8 mouse cellular contexts compared by ENCODE assay signal in the genomic region with DNA sequence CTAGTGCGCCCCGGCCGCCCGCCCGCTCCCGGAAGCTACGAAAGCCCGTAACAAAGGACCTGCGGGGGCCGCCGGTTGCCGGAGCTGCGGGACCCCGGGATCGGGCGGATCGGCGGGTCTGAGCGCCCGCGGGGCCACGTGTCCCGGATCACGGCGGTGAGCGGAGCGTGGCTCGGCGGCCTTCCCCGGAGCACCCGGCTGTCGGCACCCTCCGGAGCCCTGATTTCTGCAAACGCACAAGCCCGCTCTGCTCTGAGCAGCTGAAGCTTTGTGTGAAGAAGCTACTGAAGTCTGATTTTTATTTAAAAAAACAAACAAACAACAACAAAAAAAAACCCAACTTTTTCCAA. TPM values are rescaled to one million over a fixed set of nuclear protein-coding genes. Genes with fewer than 3 reads are reported as not detected.
DNase-seq lines count a peak whose midpoint lies in the region; ATAC-seq lines count a peak whose summit lies in the region.

No protein-coding gene starts in this region.

- peak overlapping the region; percentile 99 for H3K4me3 ChIP-seq in heart, embryonic 16.5 days (ENCODE audit: low read length)
- H3K4me3 ChIP-seq in hindbrain, embryonic 13.5 days = peak overlapping the region; percentile 82
- H3K4me3 ChIP-seq in midbrain, embryonic 12.5 days = peak overlapping the region; percentile 92

- no peaks in the 10 kb centered on the region for H3K9me3 ChIP-seq in heart, embryonic 16.5 days (replicated peaks; ENCODE audit: control insufficient read depth, low read length)
- H3K9me3 ChIP-seq in hindbrain, embryonic 13.5 days = no peaks in the 10 kb centered on the region
- no peaks in the 10 kb centered on the region for H3K9me3 ChIP-seq in midbrain, embryonic 12.5 days

- H3K4me1 ChIP-seq in heart, embryonic 16.5 days (ENCODE audit: control insufficient read depth, insufficient read depth, low read length) = peaks cover 23% of the 10 kb centered on the region
- peaks cover 47% of the 10 kb centered on the region for H3K4me1 ChIP-seq in hindbrain, embryonic 13.5 days (replicated peaks)
- H3K4me1 ChIP-seq in midbrain, embryonic 12.5 days = peaks cover 33% of the 10 kb centered on the region

- peak overlapping the region; percentile 91 for H3K4me2 ChIP-seq in heart, embryonic 16.5 days (ENCODE audit: low read depth, low read length)
- peak overlapping the region; percentile 88 for H3K4me2 ChIP-seq in hindbrain, embryonic 13.5 days
- H3K4me2 ChIP-seq in midbrain, embryonic 12.5 days (replicated peaks) = peak overlapping the region; percentile 79

- under 1% methylated on average over 35 of the region's 35 CpGs for WGBS in heart, embryonic 16.5 days
- under 1% methylated on average over 35 of the region's 35 CpGs for WGBS in hindbrain, embryonic 13.5 days
- 1% methylated on average over 35 of the region's 35 CpGs for WGBS in midbrain, embryonic 12.5 days

- peaks cover 14% of the 10 kb centered on the region; the same call in 1 of the 2 replicates for H3K36me3 ChIP-seq in heart, embryonic 16.5 days (ENCODE audit: control insufficient read depth, insufficient read depth)
- peaks cover 21% of the 10 kb centered on the region for H3K36me3 ChIP-seq in hindbrain, embryonic 13.5 days
- peaks cover 18% of the 10 kb centered on the region; the same call in 1 of the 2 replicates for H3K36me3 ChIP-seq in midbrain, embryonic 12.5 days

- H3K27me3 ChIP-seq in heart, embryonic 16.5 days (ENCODE audit: control insufficient read depth, insufficient read depth, low read length) = no peaks in the 10 kb centered on the region
- H3K27me3 ChIP-seq in hindbrain, embryonic 13.5 days = no peaks in the 10 kb centered on the region
- H3K27me3 ChIP-seq in midbrain, embryonic 12.5 days = no peaks in the 10 kb centered on the region

- peak overlapping the region; percentile 75 for H3K27ac ChIP-seq in heart, embryonic 16.5 days (ENCODE audit: low read length)
- H3K27ac ChIP-seq in hindbrain, embryonic 13.5 days = peak overlapping the region; percentile 94
- peak overlapping the region; percentile 88 for H3K27ac ChIP-seq in midbrain, embryonic 12.5 days (replicated peaks)

- H3K9ac ChIP-seq in heart, embryonic 16.5 days (ENCODE audit: low read length) = peak overlapping the region; percentile 87
- peak overlapping the region; percentile 91 for H3K9ac ChIP-seq in hindbrain, embryonic 13.5 days
- peak overlapping the region; percentile 89 for H3K9ac ChIP-seq in midbrain, embryonic 12.5 days (replicated peaks)

- no peak for DNase-seq in heart, adult 8-10 months (ENCODE audit: low spot score)
- no peak for DNase-seq in frontal cortex, postnatal 36 days (ENCODE audit: low spot score in 2 of 2)
- DNase-seq in spleen, postnatal 10 days (ENCODE audit: low spot score in 2 of 2) = no peak

- peak; percentile 29 for ATAC-seq in heart, embryonic 16.5 days (replicated peaks; ENCODE audit: extremely low read depth, insufficient read depth, low FRiP score)
- ATAC-seq in activated CD4-positive, CD25-positive, alpha-beta regulatory T cell, adult 4 months = peak; percentile 51
- ATAC-seq in hindbrain, embryonic 13.5 days (ENCODE audit: low FRiP score) = peak; percentile 76
- ATAC-seq in midbrain, embryonic 12.5 days (ENCODE audit: low FRiP score, low read depth) = peak; percentile 77
- no peak; the same call in 1 of the 2 replicates for ATAC-seq in megakaryocyte-erythroid progenitor cell, adult 5-6 weeks (replicated peaks; ENCODE audit: low FRiP score, low TSS enrichment, poor library complexity, severe bottlenecking)

RNA-seq across cellular contexts. Expression of a gene that starts 0.3 kb away (rescaled TPM):
- polyA plus RNA-seq in heart, embryonic 16.5 days (2015; fragmentation: Nextera tagmentation; extraction: Ambion mirVana) = 11.2 and 11.7 TPM in 2 replicates
- 10 to 100 TPM in 1 of 4 experiments, 1 to 10 TPM in 3; 5.7 to 10.8 (median 8.0) TPM for total RNA-seq in heart, adult 8-10 months (2022)
- 1 to 10 TPM; 8.7 to 8.8 TPM for polyA plus RNA-seq in activated CD4-positive, CD25-positive, alpha-beta regulatory T cell, adult 4 months (2017; shearing (Covaris generic))
- 24.8 and 27.5 TPM in 2 replicates for polyA plus RNA-seq in hindbrain, embryonic 13.5 days (2015; fragmentation: Nextera tagmentation; extraction: Ambion mirVana)
- polyA plus RNA-seq in midbrain, embryonic 12.5 days (2016; fragmentation: Nextera tagmentation; extraction: Ambion mirVana) = 31.6 and 35.7 TPM in 2 replicates
- 40.1 and 40.2 TPM in 2 replicates for total RNA-seq in megakaryocyte-erythroid progenitor cell, adult 5-6 weeks (2014; fragmentation: Nextera tagmentation)
- total RNA-seq in megakaryocyte-erythroid progenitor cell, adult 5-6 weeks (2017) = 6.3 and 12.5 TPM in 2 replicates

RNA-seq across cellular contexts. Expression of a gene that starts 0.6 kb away (rescaled TPM):
- polyA plus RNA-seq in heart, embryonic 16.5 days (2015; fragmentation: Nextera tagmentation; extraction: Ambion mirVana) = 6.0 and 6.4 TPM in 2 replicates
- total RNA-seq in heart, adult 8-10 months (2022) = 1 to 10 TPM; 4.4 to 7.4 (median 5.6) TPM
- 10 to 100 TPM; 10.1 to 11.8 TPM for polyA plus RNA-seq in activated CD4-positive, CD25-positive, alpha-beta regulatory T cell, adult 4 months (2017; shearing (Covaris generic))
- polyA plus RNA-seq in hindbrain, embryonic 13.5 days (2015; fragmentation: Nextera tagmentation; extraction: Ambion mirVana) = 9.4 and 10.2 TPM in 2 replicates
- 12.1 and 13.4 TPM in 2 replicates for polyA plus RNA-seq in midbrain, embryonic 12.5 days (2016; fragmentation: Nextera tagmentation; extraction: Ambion mirVana)
- total RNA-seq in megakaryocyte-erythroid progenitor cell, adult 5-6 weeks (2014; fragmentation: Nextera tagmentation) = 8.2 and 15.1 TPM in 2 replicates
- 6.9 and 8.5 TPM in 2 replicates for total RNA-seq in megakaryocyte-erythroid progenitor cell, adult 5-6 weeks (2017)

RNA-seq across cellular contexts. Expression of a gene that starts 24.7 kb away (rescaled TPM):
- polyA plus RNA-seq in heart, embryonic 16.5 days (2015; fragmentation: Nextera tagmentation; extraction: Ambion mirVana) = 0.10 TPM in 1 of 2 replicates, not detected in the other
- not detected for total RNA-seq in heart, adult 8-10 months (2022)
- not detected for polyA plus RNA-seq in activated CD4-positive, CD25-positive, alpha-beta regulatory T cell, adult 4 months (2017; shearing (Covaris generic))
- not detected in 2 replicates for polyA plus RNA-seq in hindbrain, embryonic 13.5 days (2015; fragmentation: Nextera tagmentation; extraction: Ambion mirVana)
- not detected in 2 replicates for polyA plus RNA-seq in midbrain, embryonic 12.5 days (2016; fragmentation: Nextera tagmentation; extraction: Ambion mirVana)
- not detected in 2 replicates for total RNA-seq in megakaryocyte-erythroid progenitor cell, adult 5-6 weeks (2014; fragmentation: Nextera tagmentation)
- not detected in 2 replicates for total RNA-seq in megakaryocyte-erythroid progenitor cell, adult 5-6 weeks (2017)
